Mouse (Mus musculus) hindlimb bud, embryonic 11.5 days (tissue): ENCODE measurements at regions not wholly inside any gene's neighbourhood (a gene's known extent, or its start where the extent isn't known, plus 50 kb on each side); places are given as distances from the start of the nearest gene placed in this dataset.
"Not testable (repeated sequence)": the region's sequence is repeated elsewhere in the genome, so short reads cannot be mapped to it uniquely, and the experiment has no call there.

ENCODE experiments used
- DNase-seq: peaks from one replicate; pipeline ENCODE4 v3.0.0-alpha.2; 2012; ENCODE audit warnings: low read depth, low spot score; ENCODE audit errors: extremely low spot score

DNA sequence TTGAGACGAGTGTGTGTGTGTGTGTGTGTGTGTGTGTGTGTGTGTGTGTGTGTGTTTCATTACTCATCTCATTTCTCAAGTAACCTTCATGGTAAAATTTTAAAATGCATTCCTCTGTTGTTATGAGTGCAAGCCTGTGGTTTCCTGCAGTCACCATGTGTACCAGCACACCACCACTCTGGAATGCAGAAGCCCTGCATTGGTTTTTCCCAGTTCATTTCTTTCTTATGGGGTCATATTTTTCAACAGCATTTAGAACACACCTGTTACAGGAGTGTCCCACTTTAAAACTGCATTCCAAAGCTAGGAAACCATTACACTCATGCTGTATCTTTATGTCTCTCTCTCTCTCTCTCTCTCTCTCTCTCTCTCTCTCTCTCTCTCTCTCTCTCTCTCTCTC is 620.2 kb downstream of the Dad1 start:
- not testable (repeated sequence) for DNase-seq

DNA sequence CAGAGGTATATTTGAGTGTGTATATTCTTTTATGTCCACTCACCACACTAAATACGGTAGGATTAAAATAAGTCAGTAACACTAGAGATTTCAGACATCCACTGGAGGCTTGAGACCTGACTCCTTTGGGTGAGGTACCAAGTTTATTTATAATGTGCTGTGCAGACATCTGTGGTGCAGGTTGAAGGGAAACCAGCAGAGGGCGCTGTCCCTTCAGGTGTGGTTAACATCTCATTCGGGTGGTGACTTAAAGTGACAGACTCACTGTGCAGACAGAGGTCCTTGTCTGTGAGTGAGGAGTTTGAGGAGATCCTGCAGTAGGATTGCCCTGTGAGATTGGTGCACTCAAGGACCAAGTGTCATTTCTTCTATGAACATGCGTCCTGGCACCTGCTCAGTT is 632.5 kb downstream of the Dad1 start:
- DNase-seq = not testable (repeated sequence)

DNA sequence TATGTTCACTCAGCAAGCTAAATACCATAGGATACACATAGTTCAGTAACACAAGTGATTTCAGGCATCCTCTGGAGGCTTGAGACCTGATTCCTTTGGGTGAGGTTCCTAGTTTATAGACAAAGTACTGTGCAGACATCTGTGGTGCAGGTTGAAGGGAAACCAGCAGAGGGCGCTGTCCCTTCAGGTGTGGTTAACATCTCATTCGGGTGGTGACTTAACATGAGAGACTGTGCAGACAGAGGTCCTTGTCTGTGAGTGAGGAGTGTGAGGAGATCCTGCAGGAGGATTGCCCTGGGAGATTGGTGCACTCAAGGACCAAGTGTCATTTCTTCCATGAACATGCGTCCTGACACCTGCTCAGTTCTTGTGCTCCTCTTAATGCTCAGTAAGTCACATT is 637.8 kb downstream of the Dad1 start:
- DNase-seq = not testable (repeated sequence)

DNA sequence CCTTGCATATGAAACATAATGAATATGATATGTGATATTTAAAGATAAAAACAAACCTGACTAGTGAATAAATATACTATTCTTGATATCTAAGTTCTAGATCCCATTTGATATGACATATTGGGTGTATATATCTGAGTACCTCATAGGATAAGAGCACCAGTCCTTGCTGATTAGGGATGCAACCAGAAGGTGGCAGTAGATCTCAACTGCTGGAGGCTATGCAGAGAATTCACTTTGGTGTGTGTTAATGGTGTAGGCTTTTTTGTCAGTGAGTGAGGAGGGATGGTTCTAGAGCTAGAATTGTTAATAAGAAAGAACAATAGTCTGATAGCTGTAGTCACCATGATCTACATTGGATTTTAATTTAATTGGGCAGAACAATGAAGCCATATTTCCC is 639.6 kb downstream of the Dad1 start:
- no peak for DNase-seq

DNA sequence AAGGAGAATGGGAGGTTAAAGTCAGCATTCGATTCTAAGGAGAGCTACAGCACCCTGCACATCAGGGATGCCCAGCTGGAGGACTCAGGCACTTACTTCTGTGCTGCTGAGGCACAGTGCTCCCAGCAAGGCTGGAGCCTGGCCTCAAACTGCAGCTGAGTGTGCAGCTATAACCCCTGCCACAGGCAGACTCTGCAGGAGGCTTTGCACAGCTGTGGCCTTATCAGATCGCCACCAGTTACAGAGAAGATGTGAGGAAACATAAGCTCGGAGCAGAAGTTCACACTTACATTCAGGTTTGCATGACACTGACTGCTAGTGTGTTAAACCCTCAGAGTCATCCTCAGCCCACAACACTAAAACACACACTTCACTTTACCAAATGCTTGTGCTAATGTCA is 654.6 kb downstream of the Dad1 start:
- DNase-seq = not testable (repeated sequence)

DNA sequence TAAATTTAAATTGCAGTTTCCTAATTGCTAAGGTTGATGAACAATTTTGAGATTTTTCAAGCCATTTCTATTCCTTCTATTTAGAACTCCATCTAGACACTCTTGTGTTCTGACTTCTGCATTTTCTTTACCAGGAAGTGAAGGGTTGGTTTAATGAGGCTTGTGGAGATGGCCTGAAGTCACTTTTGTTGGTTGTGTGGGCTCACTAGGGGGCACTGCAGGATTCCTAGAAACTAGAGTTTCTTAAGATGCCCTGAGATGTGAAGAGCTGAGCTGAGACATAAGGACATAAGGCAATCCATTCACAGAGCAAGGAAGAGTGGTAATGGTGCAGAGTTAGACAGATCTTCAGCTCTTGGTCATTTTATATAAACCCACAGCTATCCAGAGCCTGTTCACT is 656.6 kb downstream of the Dad1 start:
- DNase-seq = not testable (repeated sequence)

GRCm38 (mm10) chr14:53590601-53591000 is 663.3 kb downstream of the Dad1 start:
- DNase-seq = not testable (repeated sequence)

GRCm38 (mm10) chr14:53582528-53582927 is 671.4 kb downstream of the Dad1 start:
- DNase-seq = not testable (repeated sequence)

- not testable (repeated sequence) for DNase-seq
Observed at GRCm38 (mm10) chr14:53581734-53582133, 672.2 kb downstream of the Dad1 start.

GRCm38 (mm10) chr14:53576927-53577326 is 677.0 kb downstream of the Dad1 start:
- not testable (repeated sequence) for DNase-seq

GRCm38 (mm10) chr14:53572701-53573100 is 681.2 kb downstream of the Dad1 start:
- DNase-seq = not testable (repeated sequence)

GRCm38 (mm10) chr14:53562606-53563005 is 691.3 kb downstream of the Dad1 start:
- DNase-seq = no peak

DNA sequence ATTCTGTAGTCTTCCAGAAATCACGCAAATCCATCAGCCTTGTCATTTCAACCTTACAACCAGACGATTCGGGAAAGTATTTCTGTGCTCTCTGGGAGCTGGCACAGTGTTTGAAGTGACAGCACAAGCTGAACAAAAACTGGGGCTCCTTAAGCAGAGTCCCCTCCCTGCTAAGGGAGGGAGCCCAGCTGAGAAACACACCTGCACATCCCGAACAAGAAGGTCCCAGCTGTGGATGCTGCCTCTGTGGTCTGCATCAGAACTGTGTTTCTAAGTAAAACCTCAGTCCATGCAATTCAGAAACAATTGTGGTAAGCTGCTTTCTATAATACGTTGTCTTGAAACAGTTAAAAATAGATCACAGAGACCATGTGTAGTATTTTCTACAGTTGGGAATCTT is 693.8 kb downstream of the Dad1 start:
- not testable (repeated sequence) for DNase-seq

- not testable (repeated sequence) for DNase-seq
Observed at GRCm38 (mm10) chr14:53559386-53559920, 694.5 kb downstream of the Dad1 start.

- no peak for DNase-seq
Observed at GRCm38 (mm10) chr14:53553771-53554170, 700.1 kb downstream of the Dad1 start.

DNA sequence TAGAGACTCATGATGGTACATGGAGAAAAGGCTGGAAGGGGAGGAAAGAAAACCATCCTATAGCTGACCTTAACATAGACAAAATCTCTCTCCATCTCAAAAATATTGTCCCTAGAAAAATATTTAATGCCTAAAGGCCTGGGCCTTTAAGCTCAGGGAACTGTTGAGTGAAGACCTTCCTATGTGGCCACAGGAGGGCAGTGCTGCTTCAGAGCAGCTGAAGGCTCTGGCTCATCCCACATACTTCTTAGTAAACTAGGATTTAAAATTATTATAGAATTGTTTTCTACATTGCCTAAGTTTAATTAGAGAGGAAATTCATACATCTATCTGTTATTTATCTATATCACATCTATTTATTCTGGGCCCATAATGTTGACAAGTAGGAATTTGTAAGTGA is 706.5 kb downstream of the Dad1 start:
- DNase-seq = not testable (repeated sequence)

GRCm38 (mm10) chr14:53545351-53545750 is 708.6 kb downstream of the Dad1 start:
- no peak for DNase-seq

GRCm38 (mm10) chr14:53541640-53542039 is 712.3 kb downstream of the Dad1 start:
- DNase-seq = not testable (repeated sequence)

- DNase-seq = not testable (repeated sequence)
Observed at GRCm38 (mm10) chr14:53537895-53538294, 716.0 kb downstream of the Dad1 start.

DNA sequence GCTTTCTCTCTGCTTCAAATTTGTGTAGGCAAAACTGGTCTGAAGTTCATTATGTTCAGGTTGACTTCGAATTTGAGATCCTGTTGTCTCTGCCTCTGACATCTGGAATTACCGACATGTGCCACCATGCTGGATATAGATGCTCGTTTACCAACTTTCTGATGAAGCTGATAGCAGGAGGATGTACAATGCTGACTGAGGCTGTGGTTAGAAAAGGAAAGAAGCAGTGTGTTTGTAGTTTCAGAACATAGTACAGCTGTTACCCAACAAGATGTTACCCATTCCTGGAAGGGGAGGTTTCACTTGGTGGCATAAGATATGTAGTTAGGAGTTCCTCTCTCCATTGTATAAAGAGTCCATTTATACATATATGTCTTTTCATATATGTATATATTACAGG is 730.5 kb downstream of the Dad1 start:
- DNase-seq = not testable (repeated sequence)

GRCm38 (mm10) chr14:53518954-53519353 is 735.0 kb downstream of the Dad1 start:
- not testable (repeated sequence) for DNase-seq

GRCm38 (mm10) chr14:53516623-53517238 is 737.2 kb downstream of the Dad1 start:
- DNase-seq = not testable (repeated sequence)

DNA sequence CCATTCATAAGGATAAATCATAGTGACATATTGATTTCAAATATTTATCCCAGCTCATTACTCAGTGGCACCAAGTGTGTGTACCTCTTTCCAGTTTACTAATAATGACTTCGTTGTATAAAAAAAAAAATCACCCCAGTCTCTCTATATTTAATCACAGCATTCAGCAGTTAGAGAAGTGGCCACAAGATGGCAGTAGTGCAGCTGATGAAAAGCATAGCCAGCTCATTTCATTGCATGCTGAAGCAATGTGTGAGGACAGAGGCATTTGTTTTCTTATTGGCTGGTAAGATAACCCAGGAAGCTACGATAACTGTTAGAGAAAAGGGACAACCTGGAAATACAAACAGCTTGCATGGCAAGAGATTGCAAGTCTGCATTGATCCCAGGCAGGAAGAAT is 748.5 kb downstream of the Dad1 start:
- DNase-seq = not testable (repeated sequence)
